Mouse (Mus musculus): ENCODE results near the gene Mettl27.
A peak's percentile ranks its signal among the peaks of the same experiment; 100 is the strongest.
"Not testable (repeated sequence)": the region's sequence is repeated elsewhere in the genome, so short reads cannot be mapped to it uniquely, and the experiment has no call there.

Gene Mettl27

DNA sequence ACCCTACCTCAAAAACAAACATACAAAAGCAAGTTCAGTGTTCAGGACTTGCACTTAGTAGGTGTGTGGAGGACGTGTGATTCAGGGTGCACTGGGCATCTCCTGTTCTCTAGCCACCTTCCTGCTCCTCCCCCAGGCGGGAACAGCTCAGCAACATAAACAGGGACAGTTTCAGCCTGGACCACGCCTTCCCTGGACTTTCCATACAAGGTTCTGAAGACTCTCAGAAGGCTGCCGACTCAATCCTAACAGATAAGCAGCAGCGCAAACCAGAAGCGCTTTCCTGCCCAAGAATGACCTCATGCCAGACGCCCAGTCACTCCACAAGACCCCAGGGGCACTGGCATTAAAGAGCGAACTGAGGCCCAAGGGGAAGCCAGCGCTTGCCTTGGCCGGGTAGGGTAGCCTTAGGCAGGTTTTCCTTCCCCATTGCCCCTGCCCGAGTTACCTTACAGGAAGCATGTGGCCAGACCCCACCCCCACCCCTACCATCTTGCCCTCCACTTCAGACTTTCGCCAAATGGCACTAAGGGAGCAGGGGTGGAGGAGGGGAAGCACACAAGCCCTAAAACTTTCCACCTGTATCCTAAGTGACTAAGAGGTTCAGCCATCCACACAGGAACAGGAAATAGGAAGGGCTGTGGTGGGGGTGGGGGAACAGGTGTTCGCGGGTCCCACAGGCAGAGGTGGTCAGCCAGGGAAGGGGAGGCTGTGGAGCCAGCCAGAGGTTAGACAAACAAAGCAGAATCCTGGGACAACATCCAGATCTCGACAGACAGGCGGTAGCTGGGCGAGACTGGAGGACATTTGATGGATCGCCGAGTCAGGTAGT is 19.1 kb downstream of the Mettl27 start:
- no peak for DNase-seq (ENCODE audit: low spot score in 2 of 2)

DNA sequence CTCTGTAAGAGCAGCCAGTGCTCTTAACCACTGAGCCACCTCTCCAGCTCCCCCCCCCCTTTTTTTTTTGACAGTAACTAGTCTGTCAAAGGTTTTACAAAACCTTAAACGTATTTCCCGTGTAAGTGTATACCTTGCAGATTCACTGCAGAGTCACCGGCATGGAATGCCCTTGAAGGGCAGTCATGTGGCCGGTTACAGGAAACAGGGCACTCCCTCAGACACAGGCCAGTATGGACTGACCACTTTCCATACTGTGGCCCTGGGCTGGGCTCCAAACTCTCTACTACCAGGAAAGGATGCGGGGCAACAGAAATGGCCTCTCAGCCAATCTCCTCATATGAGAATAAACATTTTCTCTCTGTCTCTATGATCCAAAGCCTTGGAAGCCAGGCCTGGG is 23.3 kb downstream of the Mettl27 start:
- DNase-seq (ENCODE audit: low spot score in 2 of 2), result no peak

DNA sequence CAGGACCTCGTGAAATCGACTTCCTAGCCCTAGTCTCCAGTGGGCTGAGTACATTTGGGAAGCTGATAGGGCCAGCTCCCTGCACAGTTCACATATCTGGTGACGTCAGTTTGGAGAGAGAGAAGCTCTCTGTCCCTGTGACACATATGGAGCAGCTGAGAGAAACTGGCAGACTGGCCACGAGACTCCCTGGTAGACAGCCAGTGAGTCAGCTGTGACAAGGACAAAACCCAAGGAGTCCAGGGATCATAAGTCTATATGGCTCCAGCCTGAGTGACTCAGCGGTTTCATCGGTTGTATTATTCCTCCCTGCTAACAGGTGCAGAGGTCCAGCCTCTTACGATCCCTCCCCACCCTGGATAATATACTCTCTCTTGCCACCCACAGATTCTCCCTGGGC is 26.9 kb downstream of the Mettl27 start:
- peak in 1 of 2 experiments; percentile 13 for DNase-seq (ENCODE audit: low spot score in 2 of 2)

DNA sequence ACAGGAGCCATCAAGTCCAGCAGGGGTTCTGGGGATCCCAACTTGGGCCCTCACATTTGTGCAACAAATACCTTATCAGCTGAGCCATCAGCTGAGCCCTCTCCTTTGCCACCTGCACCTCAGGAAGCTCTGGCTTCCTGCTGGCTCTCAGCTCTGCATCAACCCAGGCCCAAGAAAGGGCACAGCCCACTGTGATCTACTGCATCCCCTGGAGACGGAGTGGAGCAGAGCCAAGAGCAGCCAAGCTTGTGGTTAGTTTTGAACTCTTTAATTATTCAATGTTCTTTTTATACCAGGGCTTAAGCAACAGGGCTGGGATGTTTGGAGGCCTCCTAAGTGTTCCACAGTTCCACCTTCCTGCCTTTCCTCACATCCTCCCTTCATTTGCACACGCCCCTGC is 28.3 kb downstream of the Mettl27 start:
- no peak for DNase-seq (ENCODE audit: low spot score in 2 of 2)

DNA sequence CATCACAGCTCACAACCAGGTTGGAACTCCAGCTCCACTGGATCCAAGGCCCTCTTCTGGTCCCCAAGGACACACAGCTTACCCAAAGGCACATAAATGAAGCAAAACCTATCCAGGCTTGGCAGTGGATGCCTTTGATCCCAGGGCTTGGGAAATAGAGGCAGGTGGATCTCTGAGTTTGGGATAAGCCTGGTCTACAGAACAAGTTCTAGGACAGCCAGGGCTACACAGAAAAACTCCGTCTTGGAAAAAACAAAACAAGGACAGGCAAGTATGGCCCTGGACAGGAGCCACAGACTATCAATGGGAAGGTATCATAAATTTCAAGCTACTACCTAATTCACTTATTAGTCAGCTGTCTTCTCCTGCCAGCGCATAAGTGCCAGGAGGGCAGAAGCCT is 29.4 kb downstream of the Mettl27 start:
- DNase-seq (ENCODE audit: low spot score in 2 of 2), result no peak

DNA sequence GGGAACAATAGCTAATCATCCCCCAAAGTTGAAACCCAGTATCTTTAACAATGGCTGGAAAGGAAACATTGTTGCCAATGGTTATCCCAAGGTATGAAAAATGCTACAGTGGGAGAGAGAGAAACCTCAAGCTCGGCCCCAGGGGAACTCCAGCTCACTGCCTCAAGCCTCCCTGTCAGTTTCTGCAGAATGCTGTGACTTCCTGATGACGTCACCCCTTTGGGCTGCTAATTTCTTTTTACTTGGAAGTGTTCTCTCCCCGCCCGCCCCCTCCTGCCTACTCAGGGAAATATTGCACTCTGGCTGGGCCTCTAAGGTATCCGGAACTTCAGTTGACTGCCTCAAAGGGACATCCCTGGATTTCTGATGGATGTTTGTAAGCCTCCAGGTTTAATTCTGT is 31.4 kb downstream of the Mettl27 start:
- no peak for DNase-seq (ENCODE audit: low spot score in 2 of 2)

DNA sequence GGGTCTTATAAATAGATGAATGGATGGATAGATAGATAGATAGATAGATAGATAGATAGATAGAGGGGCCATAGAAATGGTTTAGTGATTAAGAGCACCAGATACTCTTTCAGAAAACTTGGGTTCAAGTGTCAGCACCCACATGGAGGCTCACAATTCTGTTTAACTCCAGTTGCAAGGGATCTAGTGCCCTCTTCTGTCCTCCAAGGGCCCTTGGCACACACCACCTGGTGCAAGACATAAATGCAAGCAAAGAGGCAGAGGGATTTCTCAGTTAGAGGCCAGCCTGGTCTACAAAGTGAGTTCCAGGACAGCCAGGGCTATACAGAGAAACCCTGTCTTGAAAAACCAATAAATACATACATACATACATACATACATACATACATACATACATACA is 32.5 kb downstream of the Mettl27 start:
- DNase-seq (ENCODE audit: low spot score in 2 of 2), result not testable (repeated sequence)

DNA sequence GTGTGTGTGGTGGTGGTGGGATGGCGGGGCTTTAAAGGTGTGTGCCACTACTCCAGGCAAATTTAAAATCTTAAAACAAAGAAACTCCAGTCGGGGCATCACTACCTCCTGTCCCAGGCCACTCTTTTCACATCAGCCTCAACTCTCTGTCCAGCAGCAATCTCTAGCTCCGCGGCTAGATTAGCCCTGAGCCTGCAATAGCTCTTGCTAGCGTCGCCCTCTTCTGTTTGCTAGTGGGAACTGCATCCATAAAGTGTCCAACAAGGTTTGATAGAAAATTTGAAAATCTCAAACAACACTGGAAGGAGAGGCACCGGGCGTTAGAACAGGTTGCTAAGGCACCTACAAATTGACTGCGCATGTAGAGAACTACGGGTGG is 33.3 kb downstream of the Mettl27 start:
- peak in 1 of 2 experiments; percentile 75 for DNase-seq (ENCODE audit: low spot score in 2 of 2)

DNA sequence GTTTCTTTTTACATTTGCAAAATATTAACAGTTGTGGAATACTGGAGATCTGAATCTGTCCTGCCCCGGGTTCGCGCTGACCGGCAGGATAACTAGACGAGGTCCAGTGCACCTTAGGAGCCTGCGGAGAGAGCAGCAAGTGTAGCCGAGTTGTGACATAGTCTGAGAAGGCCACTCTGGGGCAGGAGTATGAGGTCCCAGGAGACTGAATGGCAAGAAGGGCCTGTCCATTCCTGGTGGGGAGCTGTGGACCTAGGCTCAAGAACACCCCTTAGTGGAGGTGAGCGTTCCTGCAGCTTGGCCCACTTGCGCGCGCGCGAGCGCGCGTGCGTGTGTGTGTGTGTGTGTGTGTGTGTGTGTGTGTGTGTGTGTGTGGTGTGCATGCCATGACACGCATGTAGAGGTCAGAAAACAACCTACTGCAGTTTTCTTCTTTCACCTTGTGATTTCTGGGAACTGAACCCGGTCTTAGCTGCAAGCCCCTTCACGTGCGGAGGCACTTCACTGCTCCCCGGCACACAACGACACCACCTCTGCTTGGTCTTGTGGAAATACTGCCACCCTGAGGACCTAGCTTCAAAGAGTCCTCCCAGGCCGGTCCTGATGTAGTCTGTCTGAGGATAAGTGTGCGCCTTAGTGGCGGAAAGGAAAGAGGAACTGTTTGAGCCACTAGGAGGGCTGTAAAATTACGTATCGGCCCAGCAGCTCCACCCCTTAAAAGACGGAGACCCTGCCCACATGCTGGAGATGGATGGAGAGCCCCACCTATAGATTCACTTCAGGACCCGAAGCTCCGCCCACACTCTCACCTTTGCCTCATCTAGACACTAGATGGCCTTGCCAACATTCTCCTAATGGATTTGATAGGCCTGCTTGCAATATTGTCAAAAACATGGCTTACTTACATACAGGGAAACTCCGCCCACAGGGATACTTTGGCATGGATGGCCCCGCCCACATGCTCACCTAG is 34.0 kb downstream of the Mettl27 start:
- DNase-seq (ENCODE audit: low spot score in 2 of 2), result peak in 1 of 2 experiments; percentile 14

DNA sequence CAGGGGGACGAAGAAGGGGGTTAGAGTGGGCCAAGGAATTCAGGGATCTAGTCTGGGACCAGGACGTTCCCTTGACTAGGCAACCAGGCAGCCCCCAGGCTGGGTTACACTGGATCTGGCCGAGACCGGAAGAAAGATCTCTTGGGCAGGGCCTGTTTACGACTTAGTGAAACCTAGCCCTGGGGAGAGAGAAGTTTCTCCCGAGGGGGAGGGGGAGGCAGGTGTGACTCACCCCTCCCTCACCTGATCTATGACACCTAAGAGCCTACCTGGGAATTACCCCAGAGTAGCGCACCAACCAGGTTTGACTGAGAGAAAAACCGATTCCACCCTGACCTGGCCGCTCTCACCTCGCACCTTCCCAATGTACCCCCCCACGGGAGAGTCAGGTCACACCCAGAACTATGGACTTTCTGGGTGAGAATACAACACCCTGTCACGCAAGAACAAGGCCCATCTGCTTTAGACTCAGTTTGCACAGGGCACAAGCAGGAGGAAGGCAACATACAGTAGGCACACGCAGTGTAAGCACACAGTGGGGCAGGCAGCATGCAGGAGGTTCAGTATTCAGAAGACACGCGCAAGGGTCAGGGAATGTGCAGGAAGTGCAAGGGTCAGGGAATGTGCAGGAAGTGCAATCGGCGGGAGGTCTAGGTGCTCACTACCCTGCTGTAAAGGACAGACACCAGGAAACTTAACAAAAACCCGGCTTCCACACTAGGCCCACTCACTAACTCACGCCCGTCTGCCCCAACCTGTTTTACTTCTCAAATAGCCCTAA is 35.2 kb downstream of the Mettl27 start:
- DNase-seq (ENCODE audit: low spot score in 2 of 2), result no peak

DNA sequence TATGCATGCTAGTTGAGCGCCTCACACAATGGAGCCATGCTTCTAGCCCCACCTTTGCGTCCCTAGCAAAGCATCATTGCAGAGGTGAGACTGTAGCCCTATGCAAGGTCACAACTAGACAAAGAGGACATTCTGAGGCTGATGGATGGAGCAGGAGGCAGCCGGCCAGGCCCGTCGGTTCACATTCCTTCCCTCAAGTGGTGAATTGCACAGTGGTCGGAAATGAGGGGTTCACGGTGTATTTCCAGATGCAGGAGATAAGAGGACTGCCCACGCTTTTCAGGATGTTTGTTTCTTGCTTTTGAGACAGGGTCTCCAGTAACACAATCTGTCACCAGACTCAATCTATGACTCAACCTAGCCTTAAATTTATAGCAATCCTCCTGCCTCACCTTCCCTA is 38.5 kb downstream of the Mettl27 start:
- no peak for DNase-seq (ENCODE audit: low spot score in 2 of 2)

DNA sequence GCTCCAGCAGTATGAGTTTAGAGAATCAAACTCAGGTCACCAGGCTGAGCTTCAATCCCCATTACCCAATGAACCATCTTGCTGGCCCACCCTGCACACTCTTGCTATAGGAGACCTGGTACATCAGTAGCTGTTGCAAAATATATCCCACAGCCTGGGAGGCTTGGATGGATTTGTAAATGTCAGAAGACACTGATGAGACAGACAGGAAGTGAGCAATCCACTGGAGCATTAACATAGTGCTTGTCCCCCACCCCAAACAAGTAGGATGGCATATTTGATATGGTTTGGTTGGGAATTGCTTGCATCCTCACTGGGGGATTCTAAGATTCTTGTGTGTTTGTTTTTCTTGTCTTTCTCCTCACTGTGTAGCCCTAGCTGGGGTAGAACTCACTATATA is 40.9 kb downstream of the Mettl27 start:
- DNase-seq (ENCODE audit: low spot score in 2 of 2), result no peak

DNA sequence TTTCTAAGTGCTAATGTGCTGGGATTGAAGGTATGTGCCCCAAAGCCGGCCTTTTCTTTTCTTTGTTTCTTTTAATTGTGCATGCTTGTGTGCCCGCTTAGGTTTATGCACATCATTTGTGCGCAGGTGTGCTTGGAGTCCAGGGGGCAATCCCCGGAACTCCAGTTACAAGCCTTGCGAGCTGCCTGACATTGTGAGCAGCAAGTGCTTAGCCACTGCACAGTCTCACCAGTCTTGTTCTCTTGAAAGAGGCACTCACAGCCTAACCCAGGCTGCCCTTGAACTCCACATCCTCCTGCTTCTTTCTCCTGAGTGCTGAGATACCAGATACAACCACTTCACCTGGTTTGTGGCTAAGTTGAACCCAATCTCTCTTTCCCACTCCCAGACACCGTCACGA is 41.4 kb downstream of the Mettl27 start:
- no peak for DNase-seq (ENCODE audit: low spot score in 2 of 2)

DNA sequence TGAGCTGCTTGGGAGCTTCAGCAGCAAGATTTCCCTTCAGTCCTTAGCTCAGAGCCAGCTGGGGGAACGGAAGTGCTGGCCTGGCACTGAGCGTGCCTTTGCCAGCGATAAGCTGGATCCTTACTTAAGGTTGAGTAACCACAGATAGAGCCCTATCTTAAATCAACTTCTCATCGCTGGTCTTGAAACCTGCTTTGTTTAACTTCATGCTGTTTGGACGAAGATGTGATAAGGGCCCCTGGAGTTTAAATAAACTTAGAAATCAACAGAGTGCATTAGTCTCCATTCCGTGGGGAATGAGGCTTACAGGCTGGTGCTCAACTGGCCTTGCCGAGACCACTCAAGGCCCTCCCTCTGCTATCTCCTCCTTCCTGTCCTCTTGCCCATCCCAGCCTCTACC is 42.1 kb downstream of the Mettl27 start:
- no peak for DNase-seq (ENCODE audit: low spot score in 2 of 2)

DNA sequence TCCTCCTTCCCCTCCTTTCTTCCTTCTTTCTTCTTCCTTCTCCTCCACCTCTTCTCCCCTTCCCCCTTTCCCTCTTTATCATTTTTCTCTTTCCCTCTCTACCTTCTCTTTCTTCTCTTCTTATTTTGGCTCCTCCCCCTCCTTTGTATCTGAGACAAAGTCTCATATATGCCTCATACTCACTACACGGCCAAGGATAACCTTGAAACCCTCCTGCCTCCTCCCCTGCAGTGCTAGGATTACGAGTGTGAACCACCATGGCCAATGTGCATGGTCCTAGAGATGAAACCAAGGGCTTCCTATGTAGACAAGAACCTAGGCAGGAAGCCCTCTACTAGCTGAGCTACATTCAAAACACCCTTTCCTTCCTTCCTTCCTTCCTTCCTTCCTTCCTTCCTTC is 42.8 kb downstream of the Mettl27 start:
- no peak for DNase-seq (ENCODE audit: low spot score in 2 of 2)

DNA sequence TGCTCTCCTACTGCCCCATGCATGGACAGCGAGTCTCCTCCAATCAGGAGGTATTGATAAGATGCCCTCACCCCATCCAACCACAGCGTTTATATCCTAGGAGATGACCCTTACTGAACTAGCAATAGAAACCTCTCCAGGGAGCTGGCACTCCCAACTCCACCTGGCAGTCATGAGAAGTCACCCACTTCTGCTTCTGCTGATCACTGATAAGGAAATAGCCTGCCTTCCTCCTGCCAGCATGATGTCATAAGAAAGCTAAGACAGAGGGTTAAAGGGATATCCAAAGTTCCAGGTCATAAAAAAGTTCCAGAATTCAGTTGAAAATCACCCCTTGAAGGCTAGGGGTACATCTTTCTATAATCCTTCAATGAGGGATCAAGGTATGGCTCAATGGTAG is 44.0 kb downstream of the Mettl27 start:
- no peak for DNase-seq (ENCODE audit: low spot score in 2 of 2)

DNA sequence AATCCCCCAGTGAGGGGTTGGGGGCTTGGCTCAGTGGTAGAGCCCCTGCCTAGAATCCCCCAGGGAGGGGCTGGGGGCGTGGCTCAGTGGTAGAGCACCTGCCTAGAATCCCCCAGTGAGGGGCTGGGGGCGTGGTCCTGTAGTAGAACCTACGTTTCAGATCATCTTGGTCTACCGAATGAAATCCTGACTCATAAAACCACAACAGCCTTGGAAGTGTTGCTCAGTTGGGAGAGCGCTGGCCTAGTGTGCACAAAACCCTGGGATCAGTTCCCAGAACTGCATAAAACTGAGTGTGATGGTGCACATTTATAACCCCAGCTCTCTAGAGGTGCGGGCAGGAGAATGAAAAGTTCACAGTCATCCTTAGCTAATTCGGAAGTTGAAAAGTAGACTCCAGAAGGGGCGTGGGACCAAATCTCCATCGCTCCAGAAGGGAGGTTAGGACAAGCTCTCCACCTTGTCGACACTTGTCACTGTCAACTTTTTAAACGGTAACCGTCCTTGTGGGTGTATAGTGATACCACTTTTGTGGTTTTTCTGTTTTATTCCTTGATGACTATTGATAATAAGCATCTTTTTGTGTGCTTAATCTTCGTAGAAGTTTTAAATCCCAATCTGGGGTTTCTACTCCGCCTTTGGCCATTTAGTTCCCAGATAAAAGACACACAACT is 44.5 kb downstream of the Mettl27 start:
- DNase-seq (ENCODE audit: low spot score in 2 of 2), result no peak

DNA sequence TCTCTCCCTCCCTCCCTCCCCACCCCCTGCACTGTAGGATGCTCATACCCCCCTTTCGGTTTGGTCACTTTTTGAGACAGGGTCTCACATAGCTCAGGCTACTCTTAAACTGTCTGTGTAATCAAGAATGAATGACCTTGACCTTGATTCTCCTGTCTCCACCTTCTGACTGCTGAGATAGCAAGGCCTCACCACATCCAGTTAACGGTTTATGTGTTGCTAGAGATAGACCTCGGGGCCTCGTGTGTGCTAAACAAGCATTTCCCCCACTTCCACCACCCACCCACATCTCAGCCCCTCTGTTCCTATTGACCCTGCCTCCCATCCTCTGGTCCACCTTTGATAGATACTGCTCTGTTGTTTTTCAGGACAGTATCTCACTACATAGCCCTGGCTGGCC is 45.7 kb downstream of the Mettl27 start:
- DNase-seq (ENCODE audit: low spot score in 2 of 2), result no peak

DNA sequence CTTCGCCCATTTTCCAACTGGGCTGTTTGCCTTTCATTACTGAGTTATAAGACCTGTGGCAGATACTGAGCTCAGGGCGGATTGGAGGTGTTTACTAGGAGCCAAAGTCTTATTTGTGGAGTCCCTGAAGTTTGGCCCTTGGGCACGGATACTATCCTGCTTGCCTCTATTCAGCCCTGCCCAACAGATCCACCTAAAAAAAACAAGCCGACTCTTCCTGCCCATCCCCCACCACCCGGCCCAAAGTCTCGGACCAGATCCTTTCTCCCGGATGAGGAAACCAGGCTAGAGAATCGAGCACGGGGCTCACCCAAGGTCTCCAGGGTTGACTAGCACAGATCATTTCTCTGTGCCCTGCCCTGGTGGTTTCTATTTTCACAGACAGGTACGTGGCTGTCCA is 49.0 kb downstream of the Mettl27 start:
- no peak for DNase-seq (ENCODE audit: low spot score in 2 of 2)

DNA sequence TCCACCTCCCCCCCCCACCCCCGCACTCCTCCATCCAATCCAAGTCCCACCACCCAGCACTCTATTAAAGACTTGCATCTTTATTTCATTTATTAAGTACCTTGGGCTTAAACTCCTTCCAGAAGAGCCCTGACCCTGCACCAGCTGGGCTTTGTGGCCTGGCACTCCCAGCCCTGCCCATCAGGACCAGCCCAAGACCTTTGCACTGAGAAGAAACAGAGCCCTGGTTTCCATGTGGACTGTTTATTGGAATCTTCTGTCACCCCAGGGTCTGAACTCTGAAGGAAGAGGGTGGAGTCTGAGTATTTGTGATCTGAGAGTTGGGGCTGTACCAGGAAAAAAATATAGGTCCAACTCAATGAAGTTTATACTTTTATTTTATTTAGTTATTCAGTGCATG is 50.9 kb downstream of the Mettl27 start:
- DNase-seq (ENCODE audit: low spot score in 2 of 2), result no peak

DNA sequence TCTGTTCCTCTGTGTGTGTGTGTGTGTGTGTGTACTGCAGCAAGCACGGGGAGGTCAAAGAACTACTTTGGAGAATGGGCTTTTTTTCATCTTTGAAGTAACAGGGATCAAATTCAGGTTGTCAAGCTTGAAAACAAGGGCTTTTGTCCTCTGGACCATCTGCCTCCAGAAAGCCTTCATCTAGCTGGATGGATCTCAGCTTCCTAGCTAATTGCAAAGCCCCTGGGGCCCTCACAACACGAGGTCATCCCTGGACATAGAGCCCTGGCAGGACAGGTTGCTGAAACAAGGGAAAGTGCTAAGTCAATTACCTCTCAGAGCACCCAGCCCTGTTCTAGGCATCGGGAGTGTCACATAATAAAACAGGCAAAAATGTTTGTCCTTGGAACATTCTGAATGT is 51.6 kb downstream of the Mettl27 start:
- no peak for DNase-seq (ENCODE audit: low spot score in 2 of 2)
